Mouse (Mus musculus) ES-E14 (cell line): Measurements from ENCODE around the gene Arhgef39.

Source experiments
- CHD2 ChIP-seq: IDR thresholded peaks from 2 replicates; pipeline ENCODE4 v1.6.1; 2014; ENCODE audit warnings: mild to moderate bottlenecking, low read depth, low read length, inconsistent platforms
- HCFC1 ChIP-seq: IDR thresholded peaks from 2 replicates; pipeline ENCODE4 v1.6.1; 2012; ENCODE audit warnings: low read length, inconsistent platforms, borderline replicate concordance; ENCODE audit not compliant: insufficient read depth
- ZNF384 ChIP-seq: IDR thresholded peaks from 2 replicates; pipeline ENCODE4 v1.6.1; 2012; ENCODE audit warnings: low read depth, low read length, inconsistent platforms

- TF ChIP-seq ZNF384 = no peak
- TF ChIP-seq HCFC1 = no peak
- no peak for TF ChIP-seq CHD2
Observed at GRCm38 (mm10) chr4:43509109-43509508, 9.6 kb upstream of the Arhgef39 start.
